Mouse (Mus musculus): ENCODE measurements around the gene Tex22. TPM values are rescaled to one million over a fixed set of nuclear protein-coding genes. Genes with fewer than 3 reads are reported as not detected.

Tex22 gene
- 0.20 TPM in 1 of 2 replicates, not detected in the other for total RNA-seq (2014; rRNA removed)
- polyA plus RNA-seq (2012; rRNA removed): 0.10 and 0.12 TPM in 2 replicates

GRCm38 (mm10) chr12:113074329-113075062 is at the start of gene Tex22:
Tex22 (plus strand) TSS chr12:113074502.
- peak; percentile 75 for DNase-seq (ENCODE audit: extremely low read depth, low read depth, low spot score)
- no peaks in the 10 kb centered on the region for H3K27me3 ChIP-seq (ENCODE audit: control insufficient read depth, insufficient read depth, low read length)
- peak within 1 kb of the TSS; percentile 73 for H3K9ac ChIP-seq (ENCODE audit: low read depth, low read length)
- TF ChIP-seq POLR2A (IDR thresholded peaks at IDR 0.05; ENCODE audit: extremely low read depth, insufficient read depth, low read length) (peak; percentile 74), CTCF (IDR thresholded peaks at IDR 0.05; ENCODE audit: low read depth, low read length) (0 out of 2 replicates have a peak, but pooled peaks have one; percentile 2)
- H3K27ac ChIP-seq (replicated peaks; ENCODE audit: insufficient read depth, low read depth, low read length): peak within 1 kb of the TSS; percentile 75
- 6% methylated on average over 32 of the region's 32 CpGs for WGBS
- no peaks in the 10 kb centered on the region for H3K79me2 ChIP-seq (ENCODE audit: control insufficient read depth, insufficient read depth, low read length)
- peaks cover 6% of the 10 kb centered on the region for H3K4me1 ChIP-seq (ENCODE audit: control insufficient read depth, insufficient read depth, low read length)
- peak within 1 kb of the TSS; percentile 61 for H3K4me3 ChIP-seq (ENCODE audit: insufficient read depth, low read depth, low read length)
- no peaks in the 10 kb centered on the region for H3K36me3 ChIP-seq (ENCODE audit: control insufficient read depth, insufficient read depth, low read length)

GRCm38 (mm10) chr12:113026557-113026956 is 47.7 kb upstream of the Tex22 start:
- TF ChIP-seq CTCF (IDR thresholded peaks at IDR 0.05; ENCODE audit: low read depth, low read length): 0 out of 2 replicates have a peak, but pooled peaks have one; percentile 4
- TF ChIP-seq POLR2A (IDR thresholded peaks at IDR 0.05; ENCODE audit: extremely low read depth, insufficient read depth, low read length): no peak
- 0 out of 2 replicates have a peak, but pooled peaks cover 2% of the 10 kb centered on the region for H3K4me1 ChIP-seq (ENCODE audit: control insufficient read depth, insufficient read depth, low read length)
- 96% methylated on average over 1 of the region's 1 CpGs for WGBS
- no peak overlapping the region for H3K4me3 ChIP-seq (ENCODE audit: insufficient read depth, low read depth, low read length)
- no peak overlapping the region for H3K9ac ChIP-seq (ENCODE audit: low read depth, low read length)
- H3K36me3 ChIP-seq (ENCODE audit: control insufficient read depth, insufficient read depth, low read length): no peaks in the 10 kb centered on the region
- peaks cover 10% of the 10 kb centered on the region; the same call in 1 of the 2 replicates for H3K79me2 ChIP-seq (ENCODE audit: control insufficient read depth, insufficient read depth, low read length)
- no peaks in the 10 kb centered on the region for H3K27me3 ChIP-seq (ENCODE audit: control insufficient read depth, insufficient read depth, low read length)
- no peak overlapping the region for H3K27ac ChIP-seq (replicated peaks; ENCODE audit: insufficient read depth, low read depth, low read length)
- no peak for DNase-seq (ENCODE audit: extremely low read depth, low read depth, low spot score)

- Histone ChIP-seq H3K9ac (ENCODE audit: low read depth, low read length) (no peak overlapping the region), H3K79me2 (ENCODE audit: control insufficient read depth, insufficient read depth, low read length) (peaks cover 15% of the 10 kb centered on the region; the same call in 1 of the 2 replicates), H3K4me1 (ENCODE audit: control insufficient read depth, insufficient read depth, low read length) (0 out of 2 replicates have a peak, but pooled peaks cover 2% of the 10 kb centered on the region), H3K27me3 (ENCODE audit: control insufficient read depth, insufficient read depth, low read length) (no peaks in the 10 kb centered on the region), H3K36me3 (ENCODE audit: control insufficient read depth, insufficient read depth, low read length) (no peaks in the 10 kb centered on the region), H3K27ac (replicated peaks; ENCODE audit: insufficient read depth, low read depth, low read length) (no peak overlapping the region), H3K4me3 (ENCODE audit: insufficient read depth, low read depth, low read length) (no peak overlapping the region)
- DNase-seq (ENCODE audit: extremely low read depth, low read depth, low spot score): no peak
- no peak for TF ChIP-seq CTCF (IDR thresholded peaks at IDR 0.05; ENCODE audit: low read depth, low read length)
- no peak for TF ChIP-seq POLR2A (IDR thresholded peaks at IDR 0.05; ENCODE audit: extremely low read depth, insufficient read depth, low read length)
- 99% methylated on average over 2 of the region's 2 CpGs for WGBS
Observed at GRCm38 (mm10) chr12:113027495-113027894, 46.8 kb upstream of the Tex22 start.

GRCm38 (mm10) chr12:113028067-113028466 is 46.2 kb upstream of the Tex22 start:
- TF ChIP-seq POLR2A (IDR thresholded peaks at IDR 0.05; ENCODE audit: extremely low read depth, insufficient read depth, low read length): no peak
- TF ChIP-seq CTCF (IDR thresholded peaks at IDR 0.05; ENCODE audit: low read depth, low read length): no peak
- no peaks in the 10 kb centered on the region for H3K36me3 ChIP-seq (ENCODE audit: control insufficient read depth, insufficient read depth, low read length)
- no peaks in the 10 kb centered on the region for H3K27me3 ChIP-seq (ENCODE audit: control insufficient read depth, insufficient read depth, low read length)
- 0 out of 2 replicates have a peak, but pooled peaks cover 2% of the 10 kb centered on the region for H3K4me1 ChIP-seq (ENCODE audit: control insufficient read depth, insufficient read depth, low read length)
- 81% methylated on average over 5 of the region's 5 CpGs for WGBS
- H3K9ac ChIP-seq (ENCODE audit: low read depth, low read length): no peak overlapping the region
- H3K4me3 ChIP-seq (ENCODE audit: insufficient read depth, low read depth, low read length): no peak overlapping the region
- H3K79me2 ChIP-seq (ENCODE audit: control insufficient read depth, insufficient read depth, low read length): peaks cover 14% of the 10 kb centered on the region; the same call in 1 of the 2 replicates
- DNase-seq (ENCODE audit: extremely low read depth, low read depth, low spot score): no peak
- H3K27ac ChIP-seq (replicated peaks; ENCODE audit: insufficient read depth, low read depth, low read length): no peak overlapping the region

- Histone ChIP-seq H3K27ac (replicated peaks; ENCODE audit: insufficient read depth, low read depth, low read length) (no peak overlapping the region), H3K79me2 (ENCODE audit: control insufficient read depth, insufficient read depth, low read length) (peaks cover 10% of the 10 kb centered on the region; the same call in 1 of the 2 replicates), H3K4me1 (ENCODE audit: control insufficient read depth, insufficient read depth, low read length) (0 out of 2 replicates have a peak, but pooled peaks cover 2% of the 10 kb centered on the region), H3K9ac (ENCODE audit: low read depth, low read length) (no peak overlapping the region), H3K36me3 (ENCODE audit: control insufficient read depth, insufficient read depth, low read length) (no peaks in the 10 kb centered on the region), H3K4me3 (ENCODE audit: insufficient read depth, low read depth, low read length) (no peak overlapping the region), H3K27me3 (ENCODE audit: control insufficient read depth, insufficient read depth, low read length) (no peaks in the 10 kb centered on the region)
- DNase-seq (ENCODE audit: extremely low read depth, low read depth, low spot score): no peak
- WGBS: 86% methylated on average over 9 of the region's 9 CpGs
- TF ChIP-seq CTCF (IDR thresholded peaks at IDR 0.05; ENCODE audit: low read depth, low read length) (no peak), POLR2A (IDR thresholded peaks at IDR 0.05; ENCODE audit: extremely low read depth, insufficient read depth, low read length) (no peak)
Observed at GRCm38 (mm10) chr12:113028898-113029297, 45.4 kb upstream of the Tex22 start.

Data from liver, adult 2 months (tissue).